Mouse (Mus musculus): Measurements from ENCODE around the gene Cog4. TPM values are rescaled to one million over a fixed set of nuclear protein-coding genes. Genes with fewer than 3 reads are reported as not detected.

Gene Cog4
- polyA plus RNA-seq, 1 experiment from 2014 or later = 75.6 TPM

DNA sequence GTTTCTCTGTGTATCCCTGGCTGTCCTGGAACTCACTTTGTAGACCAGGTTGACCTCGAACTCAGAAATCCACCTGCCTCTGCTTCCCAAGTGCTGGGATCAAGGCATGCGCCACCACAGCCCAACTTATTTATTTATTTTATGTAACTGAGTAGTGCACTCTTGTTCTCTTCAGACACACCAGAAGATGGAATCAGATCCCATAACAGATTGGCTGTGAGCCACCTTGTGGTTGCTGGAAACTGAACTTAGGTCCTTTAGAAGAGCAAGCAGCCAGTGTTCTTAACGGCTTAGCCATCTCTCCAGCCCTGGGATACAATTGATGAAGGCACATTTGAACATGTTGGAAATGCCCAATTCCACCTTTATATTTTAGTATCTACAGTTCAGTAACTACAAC lies 27.8 kb upstream of the Cog4 start:
- Histone ChIP-seq H3K36me3 (ENCODE audit: control insufficient read depth, insufficient read depth, low read length) (peaks cover 59% of the 10 kb centered on the region), H3K27ac (replicated peaks; ENCODE audit: low read depth, low read length) (no peak overlapping the region), H3K4me1 (ENCODE audit: control insufficient read depth, insufficient read depth, low read length) (no peaks in the 10 kb centered on the region), H3K4me2 (ENCODE audit: low read depth, severe bottlenecking) (no peak overlapping the region), H3K9me3 (ENCODE audit: control insufficient read depth, low read length) (no peaks in the 10 kb centered on the region), H3K4me3 (ENCODE audit: low read depth, low read length) (no peak overlapping the region), H3K9ac (ENCODE audit: low read length) (no peak overlapping the region), H3K27me3 (ENCODE audit: control insufficient read depth, insufficient read depth, low read length) (no peaks in the 10 kb centered on the region)
- ATAC-seq (ENCODE audit: insufficient number of reproducible peaks, low FRiP score, low TSS enrichment, low read depth) (no peak), DNase-seq (ENCODE audit: low spot score) (no peak)
- WGBS = 91% methylated on average over 3 of the region's 3 CpGs

DNA sequence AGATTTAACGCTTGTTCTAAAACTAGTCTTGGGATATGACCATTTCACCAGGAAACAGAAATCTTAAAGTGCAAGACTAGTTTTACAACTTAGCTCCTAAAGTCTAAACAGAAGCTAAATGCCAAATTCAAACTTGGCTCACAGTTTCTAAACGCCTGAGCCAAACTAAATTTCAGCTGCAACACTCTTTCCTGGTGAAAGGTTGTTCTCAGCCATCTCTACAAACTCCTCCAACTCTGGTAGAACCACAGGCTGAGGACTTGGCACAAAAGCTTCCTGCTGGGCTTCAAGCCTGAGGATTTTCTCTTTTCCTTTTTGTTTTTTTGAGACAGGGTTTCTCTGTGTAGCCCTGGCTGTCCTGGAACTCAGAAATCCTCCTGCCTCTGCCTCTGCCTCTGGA lies 26.1 kb upstream of the Cog4 start:
- Histone ChIP-seq H3K27me3 (ENCODE audit: control insufficient read depth, insufficient read depth, low read length) (no peaks in the 10 kb centered on the region), H3K4me1 (ENCODE audit: control insufficient read depth, insufficient read depth, low read length) (no peaks in the 10 kb centered on the region), H3K36me3 (ENCODE audit: control insufficient read depth, insufficient read depth, low read length) (peaks cover 56% of the 10 kb centered on the region), H3K27ac (replicated peaks; ENCODE audit: low read depth, low read length) (no peak overlapping the region), H3K9me3 (ENCODE audit: control insufficient read depth, low read length) (no peaks in the 10 kb centered on the region), H3K4me2 (ENCODE audit: low read depth, severe bottlenecking) (no peak overlapping the region), H3K9ac (ENCODE audit: low read length) (no peak overlapping the region), H3K4me3 (ENCODE audit: low read depth, low read length) (no peak overlapping the region)
- WGBS = 94% methylated on average over 2 of the region's 2 CpGs
- DNase-seq (ENCODE audit: low spot score) = no peak
- ATAC-seq (ENCODE audit: insufficient number of reproducible peaks, low FRiP score, low TSS enrichment, low read depth) = no peak

DNA sequence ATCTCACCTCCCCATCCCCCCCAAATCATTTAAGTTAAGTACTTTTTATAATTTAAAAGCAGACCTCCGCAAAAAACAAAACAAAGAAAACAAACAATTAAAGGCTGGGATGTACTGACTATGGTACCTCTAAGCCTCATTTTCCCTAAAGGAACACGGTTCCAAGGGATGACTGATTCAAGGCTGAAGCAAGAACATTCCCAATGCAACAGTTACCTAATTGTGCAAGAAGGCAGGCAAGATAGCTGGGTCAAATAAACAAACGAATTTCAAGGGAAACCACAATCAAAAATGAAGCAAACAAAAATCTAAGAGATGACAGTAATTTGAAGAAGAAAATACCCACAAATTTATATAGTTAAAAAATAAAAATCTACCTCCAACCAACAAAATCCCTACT lies 24.4 kb upstream of the Cog4 start:
- H3K4me2 ChIP-seq (ENCODE audit: low read depth, severe bottlenecking) = no peak overlapping the region
- 90% methylated on average over 3 of the region's 3 CpGs for WGBS
- H3K4me3 ChIP-seq (ENCODE audit: low read depth, low read length) = no peak overlapping the region
- H3K36me3 ChIP-seq (ENCODE audit: control insufficient read depth, insufficient read depth, low read length) = peaks cover 58% of the 10 kb centered on the region
- H3K27ac ChIP-seq (replicated peaks; ENCODE audit: low read depth, low read length) = no peak overlapping the region
- H3K4me1 ChIP-seq (ENCODE audit: control insufficient read depth, insufficient read depth, low read length) = no peaks in the 10 kb centered on the region
- H3K9ac ChIP-seq (ENCODE audit: low read length) = no peak overlapping the region
- H3K27me3 ChIP-seq (ENCODE audit: control insufficient read depth, insufficient read depth, low read length) = no peaks in the 10 kb centered on the region
- ATAC-seq (ENCODE audit: insufficient number of reproducible peaks, low FRiP score, low TSS enrichment, low read depth) (no peak), DNase-seq (ENCODE audit: low spot score) (no peak)
- no peaks in the 10 kb centered on the region for H3K9me3 ChIP-seq (ENCODE audit: control insufficient read depth, low read length)

DNA sequence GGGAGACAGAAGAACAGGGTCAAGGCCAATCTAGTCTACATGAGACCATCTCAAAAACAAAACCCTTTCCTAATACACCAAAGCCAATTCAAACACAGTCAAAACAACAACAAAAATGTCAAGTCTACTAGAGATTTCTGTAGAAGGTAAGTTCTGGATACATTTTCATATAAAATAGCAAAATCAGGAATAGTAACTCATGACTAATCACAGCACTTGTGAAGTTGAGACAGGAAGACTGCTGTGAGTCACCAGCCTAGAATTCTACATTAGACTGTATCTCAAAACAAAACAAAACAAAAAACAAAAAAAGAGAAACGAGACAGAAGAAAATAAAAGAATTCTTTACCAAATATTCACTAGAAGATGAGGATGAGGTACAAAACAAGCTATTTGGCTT lies 21.5 kb upstream of the Cog4 start:
- no peak for DNase-seq (ENCODE audit: low spot score)
- no peak overlapping the region for H3K27ac ChIP-seq (replicated peaks; ENCODE audit: low read depth, low read length)
- H3K36me3 ChIP-seq (ENCODE audit: control insufficient read depth, insufficient read depth, low read length) = peaks cover 57% of the 10 kb centered on the region
- H3K9me3 ChIP-seq (ENCODE audit: control insufficient read depth, low read length) = no peaks in the 10 kb centered on the region
- no peak for ATAC-seq (ENCODE audit: insufficient number of reproducible peaks, low FRiP score, low TSS enrichment, low read depth)
- no peak overlapping the region for H3K4me2 ChIP-seq (ENCODE audit: low read depth, severe bottlenecking)
- H3K27me3 ChIP-seq (ENCODE audit: control insufficient read depth, insufficient read depth, low read length) = no peaks in the 10 kb centered on the region
- H3K4me1 ChIP-seq (ENCODE audit: control insufficient read depth, insufficient read depth, low read length) = no peaks in the 10 kb centered on the region
- H3K4me3 ChIP-seq (ENCODE audit: low read depth, low read length) = no peak overlapping the region
- 98% methylated on average over 1 of the region's 1 CpGs for WGBS
- no peak overlapping the region for H3K9ac ChIP-seq (ENCODE audit: low read length)

DNA sequence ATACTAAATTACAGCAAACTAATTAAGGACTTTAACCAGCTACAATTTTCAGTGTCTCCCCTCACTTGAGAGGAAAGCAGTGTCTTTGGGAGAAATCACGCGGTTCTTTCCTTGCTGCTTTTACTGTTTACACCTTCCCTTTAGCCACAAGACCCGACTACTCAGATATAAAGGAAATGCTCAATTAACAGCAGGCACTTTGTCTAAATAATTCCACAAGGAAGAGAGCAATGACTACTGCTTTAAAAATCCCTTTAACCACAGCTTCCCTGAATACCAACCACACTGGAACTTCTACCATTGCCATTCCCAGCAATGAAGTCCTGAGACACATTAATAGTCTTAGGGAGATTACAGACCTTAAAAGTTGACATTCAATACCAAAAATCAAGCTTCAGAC lies 17.9 kb upstream of the Cog4 start:
- no peak for DNase-seq (ENCODE audit: low spot score)
- no peak overlapping the region for H3K4me2 ChIP-seq (ENCODE audit: low read depth, severe bottlenecking)
- no peaks in the 10 kb centered on the region for H3K4me1 ChIP-seq (ENCODE audit: control insufficient read depth, insufficient read depth, low read length)
- H3K36me3 ChIP-seq (ENCODE audit: control insufficient read depth, insufficient read depth, low read length) = peaks cover 51% of the 10 kb centered on the region
- H3K27ac ChIP-seq (replicated peaks; ENCODE audit: low read depth, low read length) = no peak overlapping the region
- no peak overlapping the region for H3K4me3 ChIP-seq (ENCODE audit: low read depth, low read length)
- WGBS = 81% methylated on average over 3 of the region's 3 CpGs
- no peaks in the 10 kb centered on the region for H3K27me3 ChIP-seq (ENCODE audit: control insufficient read depth, insufficient read depth, low read length)
- no peak for ATAC-seq (ENCODE audit: insufficient number of reproducible peaks, low FRiP score, low TSS enrichment, low read depth)
- H3K9me3 ChIP-seq (ENCODE audit: control insufficient read depth, low read length) = no peaks in the 10 kb centered on the region
- H3K9ac ChIP-seq (ENCODE audit: low read length) = no peak overlapping the region

DNA sequence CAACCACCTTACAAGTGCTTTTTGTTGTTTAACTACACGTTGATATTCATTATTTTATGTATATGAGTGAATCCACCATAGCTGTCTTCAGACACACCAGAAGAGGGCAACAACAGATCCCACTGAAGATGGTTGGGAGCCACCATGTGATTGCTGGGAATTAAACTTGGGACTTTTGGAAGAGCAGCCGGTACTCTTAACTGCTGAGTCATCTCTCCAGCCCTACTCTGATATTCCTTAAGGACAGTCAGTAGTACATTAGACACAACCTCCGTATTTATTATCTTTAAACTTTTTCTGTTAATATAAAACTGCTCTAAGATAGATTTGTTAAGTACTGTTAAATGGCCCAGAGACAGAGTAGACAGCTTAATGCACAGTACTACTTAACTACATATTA lies 14.4 kb upstream of the Cog4 start:
- H3K9me3 ChIP-seq (ENCODE audit: control insufficient read depth, low read length) = no peaks in the 10 kb centered on the region
- no peak overlapping the region for H3K9ac ChIP-seq (ENCODE audit: low read length)
- ATAC-seq (ENCODE audit: insufficient number of reproducible peaks, low FRiP score, low TSS enrichment, low read depth) (no peak), DNase-seq (ENCODE audit: low spot score) (no peak)
- H3K4me1 ChIP-seq (ENCODE audit: control insufficient read depth, insufficient read depth, low read length) = no peaks in the 10 kb centered on the region
- H3K27me3 ChIP-seq (ENCODE audit: control insufficient read depth, insufficient read depth, low read length) = no peaks in the 10 kb centered on the region
- 92% methylated on average over 3 of the region's 3 CpGs for WGBS
- H3K4me3 ChIP-seq (ENCODE audit: low read depth, low read length) = no peak overlapping the region
- H3K4me2 ChIP-seq (ENCODE audit: low read depth, severe bottlenecking) = no peak overlapping the region
- peaks cover 45% of the 10 kb centered on the region for H3K36me3 ChIP-seq (ENCODE audit: control insufficient read depth, insufficient read depth, low read length)
- H3K27ac ChIP-seq (replicated peaks; ENCODE audit: low read depth, low read length) = no peak overlapping the region

DNA sequence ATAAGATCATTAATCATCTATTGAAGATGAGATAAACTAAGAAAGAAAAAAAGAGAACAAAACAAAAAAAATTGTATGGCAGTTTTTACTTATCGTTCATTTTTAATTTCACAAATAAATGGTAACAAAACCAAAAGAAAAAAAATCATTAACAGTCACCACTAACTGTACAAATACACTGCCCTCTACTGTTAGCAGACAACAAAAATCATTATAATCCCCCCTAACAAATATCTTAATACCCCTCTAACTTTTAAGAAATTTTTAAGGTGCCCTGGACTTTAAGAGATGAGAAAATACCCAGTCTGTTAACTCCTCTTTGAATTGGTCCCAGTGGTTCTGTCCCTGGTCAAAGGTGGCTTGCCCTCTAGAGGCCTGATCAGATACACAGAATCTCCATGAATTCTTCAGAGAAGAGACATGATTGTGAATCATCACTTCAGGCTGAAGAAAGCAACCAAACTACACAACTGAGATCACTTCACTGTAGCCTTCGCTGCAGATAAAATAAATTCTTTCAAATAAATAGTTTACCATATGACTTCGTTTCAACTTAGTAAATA lies 4.3 kb upstream of the Cog4 start:
- H3K4me2 ChIP-seq (ENCODE audit: low read depth, severe bottlenecking) = no peak overlapping the region
- WGBS = 93% methylated on average over 3 of the region's 3 CpGs
- no peaks in the 10 kb centered on the region for H3K27me3 ChIP-seq (ENCODE audit: control insufficient read depth, insufficient read depth, low read length)
- ATAC-seq (ENCODE audit: insufficient number of reproducible peaks, low FRiP score, low TSS enrichment, low read depth) (no peak), DNase-seq (ENCODE audit: low spot score) (no peak)
- no peak overlapping the region for H3K27ac ChIP-seq (replicated peaks; ENCODE audit: low read depth, low read length)
- no peaks in the 10 kb centered on the region; the same call in 1 of the 2 replicates for H3K4me1 ChIP-seq (ENCODE audit: control insufficient read depth, insufficient read depth, low read length)
- no peak overlapping the region for H3K4me3 ChIP-seq (ENCODE audit: low read depth, low read length)
- no peak overlapping the region for H3K9ac ChIP-seq (ENCODE audit: low read length)
- H3K36me3 ChIP-seq (ENCODE audit: control insufficient read depth, insufficient read depth, low read length) = peaks cover 40% of the 10 kb centered on the region
- no peaks in the 10 kb centered on the region for H3K9me3 ChIP-seq (ENCODE audit: control insufficient read depth, low read length)

DNA sequence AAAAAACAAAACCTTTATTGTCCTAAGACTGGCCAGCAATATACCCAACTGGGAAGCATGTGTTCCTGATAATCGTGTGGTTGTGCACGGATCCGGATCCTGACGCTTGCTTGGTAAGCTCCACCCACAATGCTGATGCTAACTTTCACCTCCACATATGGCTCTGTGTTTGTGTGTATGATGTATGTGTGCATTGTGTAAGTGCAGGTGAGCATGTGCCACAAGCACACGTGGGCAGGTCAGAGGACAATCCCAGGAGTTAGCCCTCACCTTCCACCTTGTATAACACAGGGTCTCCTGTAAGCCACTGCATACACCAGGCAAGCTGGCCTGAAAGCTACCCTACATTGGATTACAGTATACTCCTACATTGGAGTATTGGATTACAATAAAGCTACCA lies 3.2 kb upstream of the Cog4 start:
- peaks cover 6% of the 10 kb centered on the region for H3K4me1 ChIP-seq (ENCODE audit: control insufficient read depth, insufficient read depth, low read length)
- H3K9ac ChIP-seq (ENCODE audit: low read length) = no peak overlapping the region
- H3K27me3 ChIP-seq (ENCODE audit: control insufficient read depth, insufficient read depth, low read length) = no peaks in the 10 kb centered on the region
- no peak overlapping the region for H3K4me2 ChIP-seq (ENCODE audit: low read depth, severe bottlenecking)
- H3K4me3 ChIP-seq (ENCODE audit: low read depth, low read length) = no peak overlapping the region
- no peak for DNase-seq (ENCODE audit: low spot score)
- 79% methylated on average over 5 of the region's 5 CpGs for WGBS
- no peaks in the 10 kb centered on the region for H3K9me3 ChIP-seq (ENCODE audit: control insufficient read depth, low read length)
- no peak for ATAC-seq (ENCODE audit: insufficient number of reproducible peaks, low FRiP score, low TSS enrichment, low read depth)
- peaks cover 34% of the 10 kb centered on the region for H3K36me3 ChIP-seq (ENCODE audit: control insufficient read depth, insufficient read depth, low read length)
- H3K27ac ChIP-seq (replicated peaks; ENCODE audit: low read depth, low read length) = no peak overlapping the region

DNA sequence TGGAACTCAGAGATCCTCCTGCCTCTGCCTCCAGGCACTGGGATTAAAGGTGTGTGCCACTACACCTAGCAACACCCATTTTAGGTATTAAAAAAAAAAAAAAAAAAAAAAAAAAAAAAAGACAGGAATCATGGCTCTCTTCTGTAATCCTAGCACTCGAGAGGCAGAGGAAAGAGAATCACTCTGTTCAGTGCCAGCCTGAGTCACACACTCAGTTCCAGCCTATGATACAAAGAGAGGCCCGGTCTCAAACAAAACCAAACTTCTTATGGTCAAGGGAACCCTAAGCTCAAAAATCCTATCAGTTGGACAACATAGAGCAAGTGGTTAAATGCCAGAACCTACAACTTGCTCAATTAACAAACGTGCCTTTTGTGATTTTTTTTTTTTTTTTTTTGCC lies 1.5 kb upstream of the Cog4 start:
- Histone ChIP-seq H3K4me2 (ENCODE audit: low read depth, severe bottlenecking) (no peak overlapping the region), H3K36me3 (ENCODE audit: control insufficient read depth, insufficient read depth, low read length) (peaks cover 25% of the 10 kb centered on the region), H3K4me1 (ENCODE audit: control insufficient read depth, insufficient read depth, low read length) (peaks cover 6% of the 10 kb centered on the region), H3K9me3 (ENCODE audit: control insufficient read depth, low read length) (no peaks in the 10 kb centered on the region), H3K4me3 (ENCODE audit: low read depth, low read length) (no peak overlapping the region), H3K9ac (ENCODE audit: low read length) (no peak overlapping the region), H3K27me3 (ENCODE audit: control insufficient read depth, insufficient read depth, low read length) (no peaks in the 10 kb centered on the region), H3K27ac (replicated peaks; ENCODE audit: low read depth, low read length) (no peak overlapping the region)
- ATAC-seq (ENCODE audit: insufficient number of reproducible peaks, low FRiP score, low TSS enrichment, low read depth) (no peak), DNase-seq (ENCODE audit: low spot score) (no peak)
- WGBS = 83% methylated on average over 3 of the region's 3 CpGs
